Mouse (Mus musculus): Measurements from ENCODE around the gene Gp1bb. TPM values are rescaled to one million over a fixed set of nuclear protein-coding genes. Genes with fewer than 3 reads are reported as not detected.

Gene Gp1bb
- polyA plus RNA-seq, 1 experiment = 6.4 TPM

DNA sequence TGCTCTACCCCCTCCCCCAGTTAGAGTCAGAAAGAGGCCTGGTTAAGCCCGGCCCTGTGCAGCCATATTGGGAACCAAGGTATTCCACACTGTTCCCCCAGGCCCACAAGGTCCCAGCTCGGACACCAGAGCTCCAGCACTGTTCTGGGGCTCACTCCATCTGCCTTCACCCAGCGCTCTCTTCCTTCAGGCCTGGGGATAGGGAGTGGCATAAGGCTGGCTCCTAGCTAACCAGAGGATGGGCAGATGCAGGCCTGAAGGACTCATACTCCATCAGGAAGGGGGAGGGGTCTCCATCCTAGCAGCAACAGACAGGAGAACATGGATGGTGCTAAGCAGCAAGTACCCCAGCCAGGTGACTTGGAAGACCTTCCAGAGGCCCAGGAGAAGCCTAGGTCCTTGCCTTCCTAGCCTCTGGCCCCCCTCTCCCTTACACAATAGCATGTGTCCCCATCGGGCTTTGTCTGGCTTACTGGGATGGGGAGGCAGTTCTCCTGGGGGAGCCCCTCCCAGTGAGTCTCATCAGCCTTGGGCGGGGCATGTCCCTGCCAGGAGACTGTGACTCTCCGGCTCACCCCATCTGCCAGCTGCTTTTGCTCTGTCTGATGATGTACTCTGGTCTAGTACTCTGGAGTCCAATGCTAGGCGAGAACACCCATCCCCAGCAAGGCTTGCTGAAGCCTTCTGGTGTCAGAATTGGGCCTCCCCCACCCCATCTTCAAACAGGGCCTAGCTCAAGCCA is 6.2 kb upstream of the Gp1bb start:
- TF ChIP-seq MAX (IDR thresholded peaks at IDR 0.05) (no peak), CTCF (IDR thresholded peaks at IDR 0.05; ENCODE audit: control insufficient read depth, insufficient read depth, insufficient read length) (no peak), USF1 (IDR thresholded peaks at IDR 0.05; ENCODE audit: low read depth) (no peak), MYOD1 (IDR thresholded peaks at IDR 0.05; ENCODE audit: control insufficient read depth, insufficient read length, low read depth) (peak; percentile 2)
- H3K79me3 ChIP-seq (ENCODE audit: low read depth) = no peaks in the 10 kb centered on the region
- peak overlapping the region; percentile 50 for H3ac ChIP-seq (ENCODE audit: control insufficient read depth, insufficient read length, low read depth)
- no peaks in the 10 kb centered on the region for H3K27me3 ChIP-seq (ENCODE audit: control insufficient read depth, insufficient read depth, insufficient read length)
- peaks cover 22% of the 10 kb centered on the region for H3K36me3 ChIP-seq (ENCODE audit: control insufficient read depth, insufficient read depth)
- H3K79me2 ChIP-seq (ENCODE audit: control insufficient read depth, insufficient read depth) = peaks cover 19% of the 10 kb centered on the region
- H3K4me3 ChIP-seq (ENCODE audit: insufficient read depth, poor library complexity, severe bottlenecking) = peak overlapping the region; percentile 44

DNA sequence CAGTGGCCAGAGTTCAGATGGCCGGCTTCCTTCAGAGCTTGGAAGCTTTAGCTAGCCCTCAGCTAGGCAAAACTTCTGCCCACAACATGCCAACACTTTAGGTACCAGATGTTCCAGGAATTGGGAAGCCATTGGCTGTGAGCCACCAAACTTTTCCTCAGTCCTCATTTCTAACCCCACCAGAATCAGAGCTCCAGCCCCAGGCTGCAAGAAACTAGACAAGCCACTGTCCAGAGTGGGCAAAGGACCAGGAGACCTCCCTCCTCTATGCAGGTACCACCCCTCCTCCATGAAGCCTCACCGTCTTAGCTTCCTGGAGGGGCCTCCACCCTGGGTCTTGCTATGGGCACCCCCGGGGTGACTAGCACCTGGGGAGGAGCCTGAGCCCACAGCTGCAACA is 5.0 kb upstream of the Gp1bb start:
- no peak overlapping the region for H3K4me3 ChIP-seq (ENCODE audit: insufficient read depth, poor library complexity, severe bottlenecking)
- no peak overlapping the region for H3ac ChIP-seq (ENCODE audit: control insufficient read depth, insufficient read length, low read depth)
- H3K36me3 ChIP-seq (ENCODE audit: control insufficient read depth, insufficient read depth) = peaks cover 30% of the 10 kb centered on the region
- no peaks in the 10 kb centered on the region for H3K27me3 ChIP-seq (ENCODE audit: control insufficient read depth, insufficient read depth, insufficient read length)
- H3K79me3 ChIP-seq (ENCODE audit: low read depth) = no peaks in the 10 kb centered on the region
- H3K79me2 ChIP-seq (ENCODE audit: control insufficient read depth, insufficient read depth) = peaks cover 19% of the 10 kb centered on the region
- no peak for TF ChIP-seq USF1 (IDR thresholded peaks at IDR 0.05; ENCODE audit: low read depth)

DNA sequence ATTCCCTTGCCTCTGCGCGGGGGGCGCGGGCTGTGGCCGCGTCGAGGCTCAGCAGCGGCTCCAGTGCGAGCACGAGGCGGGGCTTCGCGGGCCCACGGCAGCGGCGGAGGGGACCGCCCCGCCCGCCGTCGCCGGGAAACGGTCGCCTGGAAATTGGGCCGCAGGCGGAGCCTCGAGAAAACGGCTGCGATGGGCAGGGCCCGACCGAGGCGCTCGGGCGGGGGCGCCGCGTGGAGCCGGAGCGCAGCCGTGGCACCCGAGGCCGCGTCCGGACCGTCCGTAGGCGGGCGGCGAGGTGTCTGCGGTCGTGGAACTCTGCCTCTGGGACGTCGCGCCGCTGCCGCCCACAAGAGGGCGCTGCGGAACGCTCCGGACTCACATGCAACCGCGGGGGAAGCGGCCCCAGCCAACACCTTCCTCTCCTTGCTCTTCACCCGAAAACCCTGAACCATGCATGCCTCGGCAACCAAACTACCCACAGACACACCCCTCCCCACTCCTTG is 4.2 kb upstream of the Gp1bb start, which contains the start of gene Gm49601:
Gene Gm49601, minus strand, starts transcription at position 52 of the 503 bp plus-strand sequence.
- Histone ChIP-seq H3K79me3 (ENCODE audit: low read depth) (no peaks in the 10 kb centered on the region), H3K36me3 (ENCODE audit: control insufficient read depth, insufficient read depth) (peaks cover 34% of the 10 kb centered on the region), H3K27me3 (ENCODE audit: control insufficient read depth, insufficient read depth, insufficient read length) (no peaks in the 10 kb centered on the region), H3K4me3 (ENCODE audit: insufficient read depth, poor library complexity, severe bottlenecking) (no peak within 1 kb of the TSS), H3ac (ENCODE audit: control insufficient read depth, insufficient read length, low read depth) (no peak within 1 kb of the TSS), H3K79me2 (ENCODE audit: control insufficient read depth, insufficient read depth) (peaks cover 19% of the 10 kb centered on the region)
- TF ChIP-seq MAX (IDR thresholded peaks at IDR 0.05) (no peak), FOSL1 (IDR thresholded peaks at IDR 0.05; ENCODE audit: insufficient read depth, low read length, poor library complexity, severe bottlenecking) (no peak), CTCF (IDR thresholded peaks at IDR 0.05; ENCODE audit: control insufficient read depth, insufficient read depth, insufficient read length) (peak; percentile 97)

DNA sequence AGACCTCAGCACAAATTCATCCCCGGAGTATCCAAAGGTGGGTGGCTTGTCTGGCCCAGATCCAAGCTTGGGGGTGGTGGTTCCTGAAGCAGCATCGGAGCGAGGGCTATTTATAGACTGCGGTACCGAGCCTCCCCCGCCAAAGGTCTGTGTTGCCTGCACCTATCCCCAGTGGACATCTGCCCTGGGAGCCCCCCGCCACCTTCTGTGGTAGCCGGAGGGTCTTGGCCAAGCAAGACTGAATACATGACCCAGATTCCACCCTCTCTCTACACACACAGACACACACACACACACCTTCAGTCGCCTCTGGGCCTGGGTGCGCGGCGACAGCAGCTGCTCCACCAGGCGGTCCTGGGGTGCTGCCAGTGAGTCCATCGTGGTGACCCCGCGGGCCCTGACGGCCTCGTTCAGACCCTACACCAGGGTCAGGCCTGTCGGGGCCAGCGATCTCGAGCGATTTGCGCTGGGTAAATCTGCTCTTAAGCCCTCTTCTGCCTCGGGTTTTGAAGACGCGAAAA is 3.6 kb upstream of the Gp1bb start:
- TF ChIP-seq CEBPB (IDR thresholded peaks at IDR 0.05; ENCODE audit: low read depth) (no peak), FOSL1 (IDR thresholded peaks at IDR 0.05; ENCODE audit: insufficient read depth, low read length, poor library complexity, severe bottlenecking) (no peak), MYOD1 (IDR thresholded peaks at IDR 0.05; ENCODE audit: control insufficient read depth, insufficient read length, low read depth) (no peak), MAX (IDR thresholded peaks at IDR 0.05) (no peak), USF1 (IDR thresholded peaks at IDR 0.05; ENCODE audit: low read depth) (no peak), CTCF (IDR thresholded peaks at IDR 0.05; ENCODE audit: control insufficient read depth, insufficient read depth, insufficient read length) (no peak), MYOG (IDR thresholded peaks at IDR 0.05; ENCODE audit: control insufficient read depth, extremely low read depth, insufficient read length) (no peak)
- Histone ChIP-seq H3K36me3 (ENCODE audit: control insufficient read depth, insufficient read depth) (peaks cover 34% of the 10 kb centered on the region), H3K79me2 (ENCODE audit: control insufficient read depth, insufficient read depth) (peaks cover 19% of the 10 kb centered on the region), H3K4me3 (ENCODE audit: insufficient read depth, poor library complexity, severe bottlenecking) (no peak overlapping the region), H3ac (ENCODE audit: control insufficient read depth, insufficient read length, low read depth) (no peak overlapping the region), H3K79me3 (ENCODE audit: low read depth) (no peaks in the 10 kb centered on the region), H3K27me3 (ENCODE audit: control insufficient read depth, insufficient read depth, insufficient read length) (no peaks in the 10 kb centered on the region)

DNA sequence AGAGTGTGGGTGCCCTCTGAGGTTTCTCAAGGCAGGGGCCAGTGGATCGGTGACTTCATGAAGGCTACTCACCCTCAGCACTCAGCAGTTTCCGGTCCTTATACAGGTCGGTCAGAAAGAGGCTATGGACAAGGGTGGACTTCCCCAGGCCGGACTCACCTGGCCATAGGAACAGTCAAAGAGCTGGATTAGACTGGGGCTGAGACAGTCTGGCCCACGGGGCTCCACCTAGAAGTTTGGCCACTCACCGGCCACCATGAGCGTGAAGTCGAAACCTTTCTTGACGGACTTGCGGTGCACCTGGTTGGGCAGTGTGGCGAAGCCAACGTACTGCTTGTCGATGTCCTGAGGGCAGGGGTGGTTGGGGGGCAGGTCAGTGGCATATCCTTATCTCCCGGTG is 2.9 kb upstream of the Gp1bb start:
- Histone ChIP-seq H3K27me3 (ENCODE audit: control insufficient read depth, insufficient read depth, insufficient read length) (no peaks in the 10 kb centered on the region), H3K79me3 (ENCODE audit: low read depth) (no peaks in the 10 kb centered on the region), H3ac (ENCODE audit: control insufficient read depth, insufficient read length, low read depth) (no peak overlapping the region), H3K4me3 (ENCODE audit: insufficient read depth, poor library complexity, severe bottlenecking) (no peak overlapping the region), H3K79me2 (ENCODE audit: control insufficient read depth, insufficient read depth) (peaks cover 19% of the 10 kb centered on the region), H3K36me3 (ENCODE audit: control insufficient read depth, insufficient read depth) (peaks cover 34% of the 10 kb centered on the region)
- TF ChIP-seq MYOD1 (IDR thresholded peaks at IDR 0.05; ENCODE audit: control insufficient read depth, insufficient read length, low read depth) = no peak
- TF ChIP-seq CEBPB (IDR thresholded peaks at IDR 0.05; ENCODE audit: low read depth) = no peak
- TF ChIP-seq MYOG (IDR thresholded peaks at IDR 0.05; ENCODE audit: control insufficient read depth, extremely low read depth, insufficient read length) = no peak
- no peak for TF ChIP-seq MAX (IDR thresholded peaks at IDR 0.05)
- TF ChIP-seq CTCF (IDR thresholded peaks at IDR 0.05; ENCODE audit: control insufficient read depth, insufficient read depth, insufficient read length) = no peak
- no peak for TF ChIP-seq FOSL1 (IDR thresholded peaks at IDR 0.05; ENCODE audit: insufficient read depth, low read length, poor library complexity, severe bottlenecking)
- TF ChIP-seq USF1 (IDR thresholded peaks at IDR 0.05; ENCODE audit: low read depth) = no peak

DNA sequence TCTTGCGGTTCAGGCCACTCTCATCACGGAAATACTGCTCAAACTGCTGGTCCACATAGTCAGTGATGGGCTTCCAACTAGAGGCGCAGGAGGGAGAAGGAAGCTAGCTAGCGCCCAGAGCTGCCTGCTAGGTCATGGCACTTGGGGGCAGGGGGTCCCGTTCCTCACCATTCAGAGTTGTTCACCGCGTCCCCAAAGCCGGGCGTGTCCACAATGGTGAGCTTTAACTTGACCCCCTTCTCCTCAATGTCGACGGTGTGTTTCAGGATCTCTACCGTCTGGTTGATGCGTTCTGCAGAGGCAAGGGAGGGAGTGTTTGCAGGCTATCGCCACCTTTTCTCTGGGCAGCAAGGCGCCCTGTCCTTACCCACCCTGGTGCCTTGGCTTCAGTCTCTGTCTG is 2.4 kb upstream of the Gp1bb start:
- no peak overlapping the region for H3ac ChIP-seq (ENCODE audit: control insufficient read depth, insufficient read length, low read depth)
- no peak for TF ChIP-seq MYOG (IDR thresholded peaks at IDR 0.05; ENCODE audit: control insufficient read depth, extremely low read depth, insufficient read length)
- TF ChIP-seq CEBPB (IDR thresholded peaks at IDR 0.05; ENCODE audit: low read depth) = no peak
- no peak for TF ChIP-seq MAX (IDR thresholded peaks at IDR 0.05)
- no peak for TF ChIP-seq USF1 (IDR thresholded peaks at IDR 0.05; ENCODE audit: low read depth)
- no peak for TF ChIP-seq MYOD1 (IDR thresholded peaks at IDR 0.05; ENCODE audit: control insufficient read depth, insufficient read length, low read depth)
- no peak for TF ChIP-seq FOSL1 (IDR thresholded peaks at IDR 0.05; ENCODE audit: insufficient read depth, low read length, poor library complexity, severe bottlenecking)
- peaks cover 19% of the 10 kb centered on the region for H3K79me2 ChIP-seq (ENCODE audit: control insufficient read depth, insufficient read depth)

More for the DNA sequence above, 2.4 kb upstream of the Gp1bb start:
- no peaks in the 10 kb centered on the region for H3K27me3 ChIP-seq (ENCODE audit: control insufficient read depth, insufficient read depth, insufficient read length)
- no peaks in the 10 kb centered on the region for H3K79me3 ChIP-seq (ENCODE audit: low read depth)
- H3K4me3 ChIP-seq (ENCODE audit: insufficient read depth, poor library complexity, severe bottlenecking) = no peak overlapping the region
- H3K36me3 ChIP-seq (ENCODE audit: control insufficient read depth, insufficient read depth) = peaks cover 34% of the 10 kb centered on the region

Measured in C2C12 (cell line).